Mouse (Mus musculus): ENCODE measurements around the gene Vmn1r209.

- TF ChIP-seq CTCF (conservative IDR thresholded peaks at IDR 0.05; ENCODE audit: insufficient read depth, insufficient read length, low read depth, low read length) (no peak), POLR2A (IDR thresholded peaks at IDR 0.05; ENCODE audit: low read depth, low read length) (no peak)
These were observed 48.0 kb upstream of the Vmn1r209 start, which contains the start of gene Vmn1r211 for GRCm38 (mm10) chr13:22857461-22857860.
